Mouse (Mus musculus) lung, postnatal 0 days (tissue): Measurements from ENCODE around the gene Krt7. TPM values are rescaled to one million over a fixed set of nuclear protein-coding genes. Genes with fewer than 3 reads are reported as not detected.

Experiments used
- ATAC-seq: fragments of 200-750 bp; cut with Nextera tagmentation; 2 replicates; pipeline ENCODE4 v1.8.0; 2017; ENCODE audit warnings: moderate library complexity
- DNase-seq: peaks from one replicate; pipeline ENCODE4 v3.0.0-alpha.2; 2016; ENCODE audit warnings: low spot score
- H3K27ac ChIP-seq: fragments of 300-500 bp; sonication (generic); 2 replicates; pipeline ENCODE4 v1.5.1; 2014; ENCODE audit warnings: antibody characterized with exemption, mild to moderate bottlenecking, low read length, mixed read lengths
- H3K27me3 ChIP-seq: fragments of 300-500 bp; sonication (generic); replicated peaks from 2 replicates; pipeline ENCODE4 v1.6.1; 2014; ENCODE audit warnings: low read length, mixed read lengths; ENCODE audit not compliant: insufficient read depth
- H3K36me3 ChIP-seq: fragments of 300-500 bp; sonication (generic); 2 replicates; pipeline ENCODE4 v1.6.1; 2014; ENCODE audit warnings: low read length, mixed read lengths; ENCODE audit not compliant: insufficient read depth
- H3K4me1 ChIP-seq: fragments of 300-500 bp; sonication (generic); 2 replicates; pipeline ENCODE4 v1.6.1; 2014; ENCODE audit warnings: antibody characterized with exemption, low read depth, low read length, mixed read lengths; ENCODE audit not compliant: insufficient read depth
- H3K4me2 ChIP-seq: fragments of 300-500 bp; sonication (generic); replicated peaks from 2 replicates; pipeline ENCODE4 v1.6.1; 2014; ENCODE audit warnings: low read depth, mild to moderate bottlenecking, low read length, moderate library complexity, mixed read lengths
- H3K4me3 ChIP-seq: fragments of 300-500 bp; sonication (generic); 2 replicates; pipeline ENCODE4 v1.5.1; 2014; ENCODE audit warnings: low read depth, low read length
- H3K9ac ChIP-seq: fragments of 300-500 bp; sonication (generic); replicated peaks from 2 replicates; pipeline ENCODE4 v1.6.1; 2014; ENCODE audit warnings: low read depth, mild to moderate bottlenecking
- H3K9me3 ChIP-seq: fragments of 300-500 bp; sonication (generic); 2 replicates; pipeline ENCODE4 v1.6.1; 2016; ENCODE audit warnings: low read length, mixed read lengths
- CTCF ChIP-seq: IDR thresholded peaks from 2 replicates; pipeline ENCODE4 v1.5.1; 2016; ENCODE audit warnings: antibody characterized with exemption, mild to moderate bottlenecking
- EP300 ChIP-seq: IDR thresholded peaks from 2 replicates; pipeline ENCODE4 v1.6.1; 2016; ENCODE audit warnings: antibody characterized with exemption, mild to moderate bottlenecking, control low read depth
- WGBS: fragments of 180-500 bp; shearing (Covaris S2); extraction: QIAGEN DNeasy Blood & Tissue Kit; methylation state at CpG from one replicate; pipeline ENCODE4 v1.1.7; 2014; 5-methylcytosine and 5-hydroxymethylcytosine counted together
- microRNA counts: library from miRNA; unstranded; fragments of <30 nt; microRNA quantifications from one replicate; lab custom pipeline; 2015
- microRNA-seq: library from miRNA; unstranded; fragments of <30 nt; microRNA quantifications from one replicate; pipeline ENCODE4, GENCODE M21; 2016
- polyA plus RNA-seq: library from polyadenylated mRNA; unstranded; fragments of >200 nt; fragmentation: Nextera tagmentation; extraction: Ambion mirVana; gene quantifications from 2 replicates; pipeline ENCODE4 v1.2.1, GENCODE M21; 2015

Krt7 gene
- polyA plus RNA-seq, 1 experiment from 2014 or later = 430 TPM

DNA sequence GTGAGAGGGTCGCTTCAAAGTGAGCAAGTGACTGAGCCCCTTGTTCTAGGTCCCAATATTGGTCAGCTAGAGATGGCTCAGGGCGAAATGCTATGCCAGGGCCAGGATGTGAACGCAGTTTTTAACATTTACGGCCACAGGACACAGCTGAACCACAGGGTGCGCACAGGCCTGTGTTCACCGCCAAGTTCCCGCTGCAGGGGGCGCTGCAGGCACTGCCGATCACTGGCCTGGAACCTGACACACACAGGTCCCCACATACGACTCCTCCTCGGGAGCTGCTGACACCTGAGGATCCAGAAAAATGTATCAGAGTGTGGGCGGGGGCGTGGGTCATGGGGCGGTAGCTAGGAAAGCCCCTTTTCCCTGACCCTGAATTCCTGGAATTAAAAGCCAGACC is 48.4 kb downstream of the Krt7 start:
- ATAC-seq (no peak), DNase-seq (no peak)
- 74% methylated on average over 14 of the region's 14 CpGs for WGBS
- no peaks in the 10 kb centered on the region for H3K27me3 ChIP-seq
- H3K9ac ChIP-seq = no peak overlapping the region
- no peak overlapping the region for H3K27ac ChIP-seq
- H3K4me1 ChIP-seq = no peaks in the 10 kb centered on the region
- no peak for TF ChIP-seq EP300
- peak; percentile 34 for TF ChIP-seq CTCF
- no peaks in the 10 kb centered on the region for H3K9me3 ChIP-seq
- H3K36me3 ChIP-seq = no peaks in the 10 kb centered on the region
- no peak overlapping the region for H3K4me3 ChIP-seq
- no peak overlapping the region for H3K4me2 ChIP-seq

DNA sequence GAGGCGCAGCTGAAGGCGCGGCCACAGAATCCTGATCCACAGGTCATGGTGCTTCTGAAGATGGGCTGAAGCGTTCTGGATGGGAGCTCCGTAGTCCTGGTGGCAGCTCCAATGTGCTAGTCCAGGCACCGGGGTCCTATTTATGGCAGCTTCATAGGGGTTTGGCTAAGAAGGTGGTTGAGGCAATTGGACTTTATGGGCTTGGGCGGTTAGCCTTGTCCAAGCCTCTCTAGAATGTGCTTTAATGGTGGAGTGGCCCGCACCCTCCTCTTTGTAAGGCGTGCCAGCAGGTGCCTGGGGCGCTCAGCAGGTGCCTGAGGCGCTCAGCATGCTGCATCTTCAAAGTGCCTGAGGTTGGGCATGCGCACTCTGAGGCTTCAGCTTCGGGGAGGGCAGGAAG is 52.8 kb downstream of the Krt7 start, which contains the start of gene Krt81:
Gene Krt81, minus strand, starts transcription at position 101 of the 400 bp plus-strand sequence.
- Histone ChIP-seq H3K9ac (no peak within 1 kb of the TSS), H3K27me3 (no peaks in the 10 kb centered on the region), H3K27ac (no peak within 1 kb of the TSS), H3K9me3 (no peaks in the 10 kb centered on the region), H3K4me2 (no peak within 1 kb of the TSS), H3K4me3 (no peak within 1 kb of the TSS), H3K4me1 (no peaks in the 10 kb centered on the region), H3K36me3 (no peaks in the 10 kb centered on the region)
- 74% methylated on average over 13 of the region's 13 CpGs for WGBS
- ATAC-seq (no peak), DNase-seq (no peak)
- no peak for TF ChIP-seq CTCF
- TF ChIP-seq EP300 = no peak

DNA sequence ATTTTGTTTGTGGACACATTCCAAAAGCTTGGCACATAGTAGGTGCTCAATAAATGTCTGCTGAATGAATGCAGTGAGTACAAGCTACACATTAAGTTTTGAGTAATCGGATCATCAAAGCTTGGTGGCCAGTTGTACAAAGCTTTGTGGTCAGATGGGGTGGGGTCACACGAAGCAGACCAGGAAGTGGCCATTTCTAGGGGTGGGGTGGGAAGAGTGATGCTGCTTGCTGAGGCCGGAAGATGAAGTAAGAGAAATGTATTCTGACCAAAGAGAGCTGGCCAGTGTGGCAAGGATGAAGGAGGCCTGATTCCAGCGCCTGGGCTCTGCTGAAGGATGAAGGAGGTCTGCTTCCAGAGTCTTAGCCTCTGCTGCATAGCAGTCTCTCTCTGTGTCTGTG is 58.2 kb downstream of the Krt7 start:
- WGBS = 66% methylated on average over 4 of the region's 4 CpGs
- H3K27me3 ChIP-seq = no peaks in the 10 kb centered on the region
- no peak overlapping the region for H3K9ac ChIP-seq
- H3K4me3 ChIP-seq = no peak overlapping the region
- no peak overlapping the region for H3K4me2 ChIP-seq
- H3K9me3 ChIP-seq = no peaks in the 10 kb centered on the region
- ATAC-seq = no peak
- no peaks in the 10 kb centered on the region for H3K4me1 ChIP-seq
- H3K27ac ChIP-seq = no peak overlapping the region
- H3K36me3 ChIP-seq = no peaks in the 10 kb centered on the region
- TF ChIP-seq EP300 = no peak
- no peak for TF ChIP-seq CTCF
- DNase-seq = no peak

DNA sequence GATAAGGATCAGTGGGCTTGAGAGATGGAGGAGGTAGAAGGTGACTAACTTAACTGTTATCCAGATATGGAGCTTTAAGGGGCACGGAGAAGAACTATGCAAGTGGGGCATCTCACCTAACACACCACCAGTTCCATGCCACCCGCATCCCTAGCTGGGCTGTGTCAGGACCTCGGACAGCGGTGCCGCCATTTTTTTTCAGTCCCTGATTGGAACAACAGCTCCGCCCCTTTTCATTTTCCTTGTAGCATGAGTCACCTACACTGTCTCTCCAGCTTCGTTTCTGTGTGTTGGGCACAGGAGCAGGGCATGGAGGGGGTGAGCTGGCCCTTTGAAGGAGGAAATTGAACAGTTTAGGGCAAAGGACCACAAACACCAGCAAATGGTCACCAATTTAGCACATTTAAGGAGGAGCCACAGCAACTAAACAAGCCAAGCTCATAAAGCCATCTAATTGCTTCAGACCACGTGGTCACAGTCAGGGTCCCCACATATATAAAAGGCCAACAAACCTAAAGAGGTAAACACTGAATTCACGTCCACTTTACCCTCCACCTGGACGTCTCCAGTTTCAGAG is 62.2 kb downstream of the Krt7 start, which contains the start of gene Krt86:
Gene Krt86, plus strand, starts transcription at position 527 of the 577 bp plus-strand sequence.
- Histone ChIP-seq H3K27ac (no peak within 1 kb of the TSS), H3K9me3 (no peaks in the 10 kb centered on the region), H3K9ac (no peak within 1 kb of the TSS), H3K4me2 (no peak within 1 kb of the TSS), H3K36me3 (no peaks in the 10 kb centered on the region), H3K4me3 (no peak within 1 kb of the TSS), H3K4me1 (no peaks in the 10 kb centered on the region), H3K27me3 (no peaks in the 10 kb centered on the region)
- ATAC-seq (peak; percentile 47; the same call in 1 of the 2 replicates), DNase-seq (peak; percentile 75)
- TF ChIP-seq CTCF (no peak), EP300 (no peak)
- WGBS = 25% methylated on average over 10 of the region's 10 CpGs

DNA sequence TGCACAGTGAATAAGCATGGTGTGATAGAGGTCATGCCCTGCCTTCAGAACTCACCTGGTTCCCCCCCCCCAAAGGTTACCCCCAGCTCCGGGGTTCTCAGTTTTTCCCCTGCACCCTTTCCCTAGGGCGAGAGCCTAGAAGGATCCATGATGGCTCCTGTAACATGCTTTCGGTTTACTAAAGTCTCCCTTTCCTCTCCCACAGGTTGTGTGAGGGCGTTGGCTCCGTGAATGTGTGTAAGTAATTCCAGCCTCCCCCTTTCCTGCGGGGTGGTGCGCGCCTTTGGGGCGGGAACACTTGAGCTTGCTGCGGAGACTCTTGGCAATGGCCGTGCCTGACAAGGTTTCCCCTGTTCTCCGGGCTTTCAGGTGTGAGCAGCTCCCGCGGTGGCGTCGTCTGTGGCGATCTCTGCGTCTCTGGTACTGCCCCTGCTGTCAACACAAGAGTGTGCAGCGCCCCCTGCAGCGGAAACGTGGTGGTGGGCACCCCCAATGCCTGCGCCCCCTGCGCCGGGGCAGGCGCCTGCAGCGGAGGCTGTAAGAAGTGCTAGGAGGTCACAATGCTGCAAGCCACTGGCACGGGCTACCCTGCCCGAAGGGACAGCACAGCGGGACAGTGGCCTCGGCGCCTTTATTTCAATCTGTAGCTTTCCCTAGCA is 68.3 kb downstream of the Krt7 start:
- no peak overlapping the region for H3K9ac ChIP-seq
- H3K27me3 ChIP-seq = no peaks in the 10 kb centered on the region
- ATAC-seq = peak; percentile 75
- DNase-seq = peak; percentile 55
- no peaks in the 10 kb centered on the region for H3K4me1 ChIP-seq
- peak overlapping the region; percentile 49 for H3K4me2 ChIP-seq
- no peaks in the 10 kb centered on the region for H3K36me3 ChIP-seq
- H3K27ac ChIP-seq = no peak overlapping the region
- WGBS = 6% methylated on average over 31 of the region's 31 CpGs
- TF ChIP-seq CTCF = peak; percentile 76
- no peak for TF ChIP-seq EP300
- no peaks in the 10 kb centered on the region for H3K9me3 ChIP-seq
- H3K4me3 ChIP-seq = peak overlapping the region; percentile 19; the same call in 1 of the 2 replicates

DNA sequence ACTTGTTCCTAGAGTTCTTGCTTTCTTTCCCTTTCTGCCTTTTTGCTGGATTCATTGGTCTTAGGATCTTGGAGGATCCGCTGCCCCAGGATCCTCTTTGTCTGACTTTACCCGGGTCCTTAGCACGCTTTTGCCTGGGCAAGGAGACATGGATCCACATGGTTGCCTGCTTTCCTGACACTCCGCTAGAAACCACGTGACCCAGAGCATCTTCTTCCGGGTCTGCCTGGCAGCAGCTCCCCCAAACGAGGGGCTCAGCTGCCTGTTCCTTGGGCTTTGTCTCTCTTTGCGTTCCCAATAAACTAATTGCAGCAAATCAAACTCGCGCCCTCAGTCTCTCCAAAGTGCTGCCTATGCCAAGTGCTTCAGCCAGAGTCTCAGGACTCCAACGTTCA is 68.8 kb downstream of the Krt7 start:
- H3K4me1 ChIP-seq = no peaks in the 10 kb centered on the region
- no peak overlapping the region for H3K9ac ChIP-seq
- H3K27ac ChIP-seq = no peak overlapping the region
- no peaks in the 10 kb centered on the region for H3K9me3 ChIP-seq
- WGBS = 30% methylated on average over 11 of the region's 11 CpGs
- H3K4me2 ChIP-seq = peak overlapping the region; percentile 49
- DNase-seq (no peak), ATAC-seq (no peak)
- peak overlapping the region; percentile 19; the same call in 1 of the 2 replicates for H3K4me3 ChIP-seq
- no peaks in the 10 kb centered on the region for H3K36me3 ChIP-seq
- TF ChIP-seq EP300 = no peak
- no peak for TF ChIP-seq CTCF
- no peaks in the 10 kb centered on the region for H3K27me3 ChIP-seq

MicroRNA genes within 50 kb of the gene (microRNA counts, 519-probe panel; counts per million panel counts)
- microRNA mmu-miR-1941-3p (lab: Ali Mortazavi, UCI) (not detected), microRNA mmu-miR-1941-5p (lab: Ali Mortazavi, UCI) (not detected)

Small RNA genes within 50 kb of the gene (microRNA-seq; reads per million reads assigned to microRNA genes)
- gene Mir1941 = 3.2 reads per million, percentile 8 among the genes with 10 or more reads in this experiment

Other genes with a start within 250 kb of the Krt7 start
- 6.6 and 7.4 TPM in 2 replicates for gene Acvr1b, start 237.0 kb upstream of the Krt7 start, polyA plus RNA-seq
- 8.2 and 8.6 TPM in 2 replicates for gene Grasp, start 186.9 kb upstream of the Krt7 start, polyA plus RNA-seq
- 7.8 and 11.8 TPM in 2 replicates for gene Nr4a1, start 156.8 kb upstream of the Krt7 start, polyA plus RNA-seq
- 73.1 and 74.2 TPM in 2 replicates for gene Atg101, start 126.8 kb upstream of the Krt7 start, polyA plus RNA-seq
- 74.9 and 82.4 TPM in 2 replicates for gene 6030408B16Rik, start 117.8 kb upstream of the Krt7 start, polyA plus RNA-seq
- 19.6 and 26.3 TPM in 2 replicates for gene Krt80, start 40.9 kb upstream of the Krt7 start, polyA plus RNA-seq
- 0.24 and 0.29 TPM in 2 replicates for gene Krt87, start 27.8 kb downstream of the Krt7 start, polyA plus RNA-seq
- gene Krt88, start 36.7 kb downstream of the Krt7 start, polyA plus RNA-seq = 0.15 and 0.21 TPM in 2 replicates
- gene Krt81, start 52.7 kb downstream of the Krt7 start, polyA plus RNA-seq = not detected in 2 replicates
- not detected in 2 replicates for gene Krt86, start 62.4 kb downstream of the Krt7 start, polyA plus RNA-seq
- not detected in 2 replicates for gene Krt83, start 80.5 kb downstream of the Krt7 start, polyA plus RNA-seq
- not detected in 2 replicates for gene Gm49425, start 106.2 kb downstream of the Krt7 start, polyA plus RNA-seq
- gene Krt84, start 121.8 kb downstream of the Krt7 start, polyA plus RNA-seq = not detected in 2 replicates
- not detected in 2 replicates for gene Krt82, start 139.6 kb downstream of the Krt7 start, polyA plus RNA-seq
- gene Krt90, start 151.9 kb downstream of the Krt7 start, polyA plus RNA-seq = 0.05 and 0.14 TPM in 2 replicates
- gene Krt75, start 162.9 kb downstream of the Krt7 start, polyA plus RNA-seq = not detected in 2 replicates
- not detected in 2 replicates for gene Gm5414, start 217.1 kb downstream of the Krt7 start, polyA plus RNA-seq
- not detected in 2 replicates for gene Gm5478, start 236.3 kb downstream of the Krt7 start, polyA plus RNA-seq